Mouse (Mus musculus) cerebellum, adult 2 months (tissue): ENCODE measurements at regions not wholly inside any gene's neighbourhood (a gene's known extent, or its start where the extent isn't known, plus 50 kb on each side); places are given as distances from the start of the nearest gene placed in this dataset.
"Not testable (repeated sequence)": the region's sequence is repeated elsewhere in the genome, so short reads cannot be mapped to it uniquely, and the experiment has no call there.

Experiments used
- CTCF ChIP-seq: fragments of 200-500 bp; IDR thresholded peaks from 2 replicates; pipeline ENCODE4 v1.5.1; 2011; ENCODE audit warnings: low read depth, mild to moderate bottlenecking, control low read depth, low read length, moderate library complexity, borderline replicate concordance; ENCODE audit not compliant: insufficient read depth
- POLR2A ChIP-seq: fragments of 200-500 bp; IDR thresholded peaks from 2 replicates; pipeline ENCODE4 v1.6.1; 2011; ENCODE audit warnings: low read length, control low read depth, borderline replicate concordance; ENCODE audit not compliant: insufficient read depth

GRCm38 (mm10) chr1:184174416-184174815 lies 140.3 kb upstream of the 1700056E22Rik start:
- not testable (repeated sequence) for TF ChIP-seq CTCF, POLR2A
